Mouse (Mus musculus) MEL (cell line): ENCODE data around the gene Tnfaip8l2. TPM values are rescaled to one million over a fixed set of nuclear protein-coding genes. Genes with fewer than 3 reads are reported as not detected.

Experiments
- DNase-seq: peaks from one replicate; pipeline ENCODE4 v3.0.0; 2011; ENCODE audit warnings: low read depth, low spot score
- H3K27ac ChIP-seq: 2 replicates; pipeline ENCODE4 v1.5.1; 2012; ENCODE audit warnings: low read depth, mild to moderate bottlenecking, control low read depth, low read length, moderate library complexity; ENCODE audit not compliant: control insufficient read depth
- H3K27me3 ChIP-seq, 2 experiments: fragments of 150-350 bp in 1 of 2; sonication (generic) in 1 of 2; 2 replicates each; pipeline ENCODE4 v1.6.1; 2012; ENCODE audit warnings: low read length in 2 of 2, mild to moderate bottlenecking in 2 of 2, improper control_type of control experiment in 1 of 2, moderate library complexity in 1 of 2; ENCODE audit not compliant: insufficient read depth in 2 of 2, control insufficient read depth in 1 of 2
- H3K36me3 ChIP-seq, 2 experiments: 2 replicates each; pipeline ENCODE4 v1.6.1; 2012 to 2014; ENCODE audit warnings: low read length in 2 of 2, improper control_type of control experiment in 1 of 2, inconsistent platforms in 1 of 2, mild to moderate bottlenecking in 1 of 2; ENCODE audit not compliant: insufficient read depth in 2 of 2, control insufficient read depth in 1 of 2
- H3K4me1 ChIP-seq, 2 experiments: fragments of 150-350 bp in 1 of 2; sonication (generic) in 1 of 2; 2 replicates each; pipeline ENCODE4 v1.6.1; 2012; ENCODE audit warnings: low read length in 2 of 2, improper control_type of control experiment in 1 of 2, mild to moderate bottlenecking in 1 of 2; ENCODE audit not compliant: insufficient read depth in 2 of 2, control insufficient read depth in 1 of 2
- H3K4me3 ChIP-seq, 2 experiments: fragments of 150-350 bp in 1 of 2; sonication (generic) in 1 of 2; 2 replicates each; pipeline ENCODE4 v1.5.1; 2012; ENCODE audit warnings: low read depth in 2 of 2, low read length in 2 of 2, mild to moderate bottlenecking in 2 of 2, moderate library complexity in 2 of 2, control low read depth in 1 of 2, improper control_type of control experiment in 1 of 2; ENCODE audit not compliant: control insufficient read depth in 1 of 2, insufficient read depth in 1 of 2
- H3K79me2 ChIP-seq: 2 replicates; pipeline ENCODE4 v1.6.1; 2012; ENCODE audit warnings: mild to moderate bottlenecking, low read length, moderate library complexity; ENCODE audit not compliant: control insufficient read depth, poor library complexity, insufficient read depth
- H3K9ac ChIP-seq: 2 replicates; pipeline ENCODE4 v1.6.1; 2012; ENCODE audit warnings: low read depth, mild to moderate bottlenecking, control low read depth, low read length, moderate library complexity; ENCODE audit not compliant: control insufficient read depth, poor library complexity, severe bottlenecking
- H3K9me3 ChIP-seq: fragments of 150-350 bp; sonication (generic); replicated peaks from 2 replicates; pipeline ENCODE4 v1.6.1; 2012; ENCODE audit warnings: mild to moderate bottlenecking, low read length, improper control_type of control experiment, moderate library complexity; ENCODE audit not compliant: insufficient read depth
- BHLHE40 ChIP-seq: IDR thresholded peaks from 2 replicates; pipeline ENCODE4 v1.6.1; 2012; ENCODE audit warnings: low read depth, mild to moderate bottlenecking, inconsistent platforms, low read length, improper control_type of control experiment, borderline replicate concordance
- CHD2 ChIP-seq: IDR thresholded peaks from 2 replicates; pipeline ENCODE4 v1.6.1; 2011; ENCODE audit warnings: low read length, improper control_type of control experiment
- CTCF ChIP-seq, 3 experiments: IDR thresholded peaks in 2 of 3; conservative IDR thresholded peaks in 1 of 3; 2 replicates each; pipeline ENCODE4 v1.5.1; 2011 to 2012; ENCODE audit warnings: low read length in 3 of 3, low read depth in 2 of 3, mild to moderate bottlenecking in 2 of 3, improper control_type of control experiment in 1 of 3, inconsistent platforms in 1 of 3, mixed read lengths in 1 of 3, moderate library complexity in 1 of 3; ENCODE audit not compliant: control insufficient read depth in 1 of 3, insufficient read depth in 1 of 3, poor library complexity in 1 of 3, severe bottlenecking in 1 of 3
- EP300 ChIP-seq, 2 experiments: IDR thresholded peaks; 2 replicates each; pipeline ENCODE4 v1.6.1; 2011; ENCODE audit warnings: improper control_type of control experiment in 2 of 2, low read length in 2 of 2, low read depth in 1 of 2, mild to moderate bottlenecking in 1 of 2
- ETS1 ChIP-seq: IDR thresholded peaks from 2 replicates; pipeline ENCODE4 v1.6.1; 2012; ENCODE audit warnings: low read depth, mild to moderate bottlenecking, inconsistent platforms, low read length, improper control_type of control experiment, moderate library complexity
- HCFC1 ChIP-seq: IDR thresholded peaks from 2 replicates; pipeline ENCODE4 v1.6.1; 2012; ENCODE audit warnings: low read depth, mild to moderate bottlenecking, inconsistent platforms, low read length, improper control_type of control experiment, moderate library complexity
- JUND ChIP-seq: IDR thresholded peaks from 2 replicates; pipeline ENCODE4 v1.6.1; 2011; ENCODE audit warnings: low read depth, mild to moderate bottlenecking, improper control_type of control experiment, low read length
- MAZ ChIP-seq: IDR thresholded peaks from 2 replicates; pipeline ENCODE4 v1.6.1; 2012; ENCODE audit warnings: low read depth, mild to moderate bottlenecking, inconsistent platforms, low read length, improper control_type of control experiment
- MXI1 ChIP-seq: IDR thresholded peaks from 2 replicates; pipeline ENCODE4 v1.6.1; 2011; ENCODE audit warnings: mild to moderate bottlenecking, low read depth, low read length, improper control_type of control experiment
- MYC ChIP-seq: IDR thresholded peaks from 2 replicates; pipeline ENCODE4 v1.6.1; 2011; ENCODE audit warnings: low read depth, mild to moderate bottlenecking, low read length, improper control_type of control experiment, moderate library complexity
- NELFE ChIP-seq: IDR thresholded peaks from 2 replicates; pipeline ENCODE4 v1.6.1; 2011; ENCODE audit warnings: low read depth, low read length, improper control_type of control experiment
- POLR2A ChIP-seq, 2 experiments: IDR thresholded peaks; 2 replicates each; pipeline ENCODE4 v1.6.1; 2011 to 2012; ENCODE audit warnings: low read length in 2 of 2, mild to moderate bottlenecking in 2 of 2, control low read depth in 1 of 2, improper control_type of control experiment in 1 of 2, low read depth in 1 of 2, moderate library complexity in 1 of 2; ENCODE audit not compliant: control insufficient read depth in 1 of 2, insufficient read depth in 1 of 2, poor library complexity in 1 of 2
- POLR2AphosphoS2 ChIP-seq: IDR thresholded peaks from 2 replicates; pipeline ENCODE4 v1.6.1; 2011; ENCODE audit warnings: low read length, improper control_type of control experiment
- RAD21 ChIP-seq: IDR thresholded peaks from 2 replicates; pipeline ENCODE4 v1.6.1; 2011; ENCODE audit warnings: mild to moderate bottlenecking, low read depth, low read length, improper control_type of control experiment
- RCOR1 ChIP-seq: IDR thresholded peaks from 2 replicates; pipeline ENCODE4 v1.6.1; 2012; ENCODE audit warnings: low read depth, mild to moderate bottlenecking, inconsistent platforms, low read length, improper control_type of control experiment
- SMC3 ChIP-seq: IDR thresholded peaks from 2 replicates; pipeline ENCODE4 v1.6.1; 2011; ENCODE audit warnings: low read depth, low read length, improper control_type of control experiment
- TAL1 ChIP-seq: IDR thresholded peaks from 2 replicates; pipeline ENCODE4 v1.6.1; 2012; ENCODE audit warnings: mild to moderate bottlenecking, inconsistent platforms, low read length, moderate library complexity, mixed read lengths
- TBP ChIP-seq: IDR thresholded peaks from 2 replicates; pipeline ENCODE4 v1.8.0; 2011; ENCODE audit warnings: low read depth, low read length, improper control_type of control experiment
- UBTF ChIP-seq: IDR thresholded peaks from 2 replicates; pipeline ENCODE4 v1.6.1; 2012; ENCODE audit warnings: low read depth, mild to moderate bottlenecking, inconsistent platforms, low read length, improper control_type of control experiment, moderate library complexity, borderline replicate concordance; ENCODE audit not compliant: insufficient read depth
- USF2 ChIP-seq, 2 experiments: IDR thresholded peaks; 2 replicates each; pipeline ENCODE4 v1.6.1; 2011 to 2012; ENCODE audit warnings: improper control_type of control experiment in 2 of 2, low read length in 2 of 2, borderline replicate concordance in 1 of 2, inconsistent platforms in 1 of 2, low read depth in 1 of 2, mild to moderate bottlenecking in 1 of 2; ENCODE audit not compliant: insufficient read depth in 1 of 2
- ZC3H11A ChIP-seq: IDR thresholded peaks from 2 replicates; pipeline ENCODE4 v1.6.1; 2012; ENCODE audit warnings: low read depth, mild to moderate bottlenecking, inconsistent platforms, low read length, improper control_type of control experiment
- ZKSCAN1 ChIP-seq: IDR thresholded peaks from 2 replicates; pipeline ENCODE4 v1.6.1; 2012; ENCODE audit warnings: low read depth, mild to moderate bottlenecking, inconsistent platforms, low read length, improper control_type of control experiment, moderate library complexity
- ZNF384 ChIP-seq: IDR thresholded peaks from 2 replicates; pipeline ENCODE4 v1.6.1; 2012; ENCODE audit warnings: low read depth, mild to moderate bottlenecking, inconsistent platforms, low read length, improper control_type of control experiment
- polyA plus RNA-seq, 2 experiments: library from polyadenylated mRNA; stranded (reverse) in 1 of 2; unstranded in 1 of 2; fragments of >175 nt in 1 of 2; fragments of >200 nt in 1 of 2; gene quantifications; 2 replicates each; pipeline versions ENCODE4 v1.2.1 to v1.2.4; 2012; ENCODE audit warnings: low replicate concordance in 2 of 2, low read depth in 1 of 2; ENCODE audit not compliant: insufficient read length in 2 of 2, insufficient read depth in 1 of 2, missing spikeins in 1 of 2
- total RNA-seq: library from RNA; depleted of rRNA; stranded (reverse); fragments of 300-350 nt; gene quantifications from 2 replicates; pipeline ENCODE4 v1.2.3, GENCODE M21; 2012

The Tnfaip8l2 gene
- total and polyA plus RNA-seq, 3 experiments = 3.1 to 5.8 TPM; not detected in 1

- no peaks in the 10 kb centered on the region for H3K4me1 ChIP-seq
- no peak overlapping the region for H3K9ac ChIP-seq
- no peaks in the 10 kb centered on the region for H3K27me3 ChIP-seq
- H3K27ac ChIP-seq = no peak overlapping the region
- DNase-seq = no peak
- no peak overlapping the region for H3K4me3 ChIP-seq
- no peaks in the 10 kb centered on the region for H3K79me2 ChIP-seq
- H3K9me3 ChIP-seq = no peaks in the 10 kb centered on the region
- H3K36me3 ChIP-seq = peaks cover 0 to 11% of the 10 kb centered on the region in 2 experiments; a peak in 2 of 4 replicates
- TF ChIP-seq MAZ (peak; percentile 32; the same call in 1 of the 2 replicates), POLR2A (IDR thresholded peaks at IDR 0.05; ENCODE audit: control insufficient read depth in 1 of 2, insufficient read depth in 1 of 2, low read depth in 1 of 2, low read length in 2 of 2, poor library complexity in 1 of 2) (no peak)
Observed at GRCm38 (mm10) chr3:95124972-95125371, 17.2 kb downstream of the Tnfaip8l2 start.

GRCm38 (mm10) chr3:95124246-95124645 lies 17.9 kb downstream of the Tnfaip8l2 start, which contains the start of gene Tmod4:
Tmod4 (plus strand) TSS chr3:95124476.
- peak; percentile 66 for DNase-seq
- Histone ChIP-seq H3K79me2 (no peaks in the 10 kb centered on the region), H3K4me3 (no peak within 1 kb of the TSS), H3K4me1 (no peaks in the 10 kb centered on the region), H3K27me3 (no peaks in the 10 kb centered on the region), H3K27ac (no peak within 1 kb of the TSS), H3K36me3 (peaks cover 0 to 18% of the 10 kb centered on the region in 2 experiments; a peak in 2 of 4 replicates), H3K9ac (no peak within 1 kb of the TSS), H3K9me3 (no peaks in the 10 kb centered on the region)
- TF ChIP-seq EP300 (IDR thresholded peaks at IDR 0.05; ENCODE audit: low read depth in 1 of 2, low read length in 2 of 2) (no peak), BHLHE40 (no peak), ZC3H11A (no peak), ETS1 (no peak), NELFE (no peak), POLR2AphosphoS2 (0 out of 2 replicates have a peak, but pooled peaks have one; percentile 27), USF2 (IDR thresholded peaks at IDR 0.05; ENCODE audit: borderline replicate concordance in 1 of 2, insufficient read depth in 1 of 2, low read depth in 1 of 2, low read length in 2 of 2) (no peak), RCOR1 (no peak), ZNF384 (0 out of 2 replicates have a peak, but pooled peaks have one; percentile 17), MXI1 (no peak), TBP (no peak), SMC3 (peak; percentile 48), RAD21 (peak; percentile 22), HCFC1 (no peak), MYC (no peak), ZKSCAN1 (no peak), UBTF (no peak), CHD2 (no peak), JUND (no peak), CTCF (IDR thresholded peaks at IDR 0.05 in 2 of 3, conservative IDR thresholded peaks at IDR 0.05 in 1 of 3; ENCODE audit: control insufficient read depth in 1 of 3, insufficient read depth in 1 of 3, low read depth in 2 of 3, low read length in 3 of 3, poor library complexity in 1 of 3, severe bottlenecking in 1 of 3) (peak; percentile 74 to 96 (median 75)), TAL1 (no peak)
- TF ChIP-seq, all 39 proteins: peak for 5
